Mouse (Mus musculus): ENCODE measurements at regions not wholly inside any gene's neighbourhood (a gene's known extent, or its start where the extent isn't known, plus 50 kb on each side); places are given as distances from the start of the nearest gene placed in this dataset.

DNA sequence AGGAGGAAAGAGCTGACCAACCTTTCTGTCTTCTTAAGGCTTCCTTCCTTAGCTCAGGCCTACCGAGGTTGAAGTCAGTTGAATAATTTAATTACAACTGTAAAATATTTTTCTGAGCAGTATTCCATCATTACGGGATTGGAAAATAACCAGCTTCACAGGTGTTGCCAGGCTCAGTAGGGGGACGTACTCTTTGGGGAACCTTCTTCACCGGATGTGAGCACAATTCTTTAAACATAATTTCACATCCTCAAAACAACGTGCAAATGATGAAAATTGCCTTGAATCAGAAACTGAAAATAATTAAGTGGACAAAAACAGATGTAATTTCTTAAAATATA is 515.9 kb downstream of the Tns3 start:
- intact Hi-C loops (cut with DNase I) = no loop called here
- DNase-seq = no peak

DNA sequence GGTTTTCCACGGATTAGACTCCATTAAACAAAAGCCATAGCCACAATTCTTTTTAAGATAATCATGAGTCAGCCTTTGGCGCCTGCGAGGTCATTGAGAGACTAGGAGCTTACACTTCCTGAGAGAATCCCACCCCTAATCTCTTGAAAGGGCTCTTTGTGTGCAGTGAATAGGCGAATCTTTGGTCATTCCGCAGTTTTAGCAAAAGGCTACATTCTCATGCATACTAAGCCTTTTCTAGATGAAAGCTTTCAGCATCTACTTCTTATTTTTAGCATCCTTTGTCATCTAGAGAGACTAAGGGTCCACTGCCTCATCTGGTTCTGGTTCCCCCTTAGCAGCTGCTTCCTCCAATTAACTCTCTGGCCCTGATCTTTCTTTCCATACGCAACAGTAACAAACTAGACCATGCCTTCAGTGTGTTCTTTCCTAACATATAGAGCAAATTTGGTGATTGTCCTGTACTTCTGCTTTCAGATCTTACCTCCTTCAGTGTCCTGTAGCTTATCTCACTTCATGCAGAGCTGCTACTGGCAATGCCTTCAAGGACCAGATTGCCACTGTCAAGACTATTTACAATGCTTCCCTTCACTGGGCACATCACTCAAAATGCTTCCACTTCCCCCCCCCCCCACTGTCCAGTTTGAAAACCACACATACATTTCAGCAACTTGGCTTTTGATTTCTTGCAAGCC is 516.4 kb downstream of the Tns3 start:
- intact Hi-C loops (cut with DNase I) = no loop called here
- DNase-seq = no peak

DNA sequence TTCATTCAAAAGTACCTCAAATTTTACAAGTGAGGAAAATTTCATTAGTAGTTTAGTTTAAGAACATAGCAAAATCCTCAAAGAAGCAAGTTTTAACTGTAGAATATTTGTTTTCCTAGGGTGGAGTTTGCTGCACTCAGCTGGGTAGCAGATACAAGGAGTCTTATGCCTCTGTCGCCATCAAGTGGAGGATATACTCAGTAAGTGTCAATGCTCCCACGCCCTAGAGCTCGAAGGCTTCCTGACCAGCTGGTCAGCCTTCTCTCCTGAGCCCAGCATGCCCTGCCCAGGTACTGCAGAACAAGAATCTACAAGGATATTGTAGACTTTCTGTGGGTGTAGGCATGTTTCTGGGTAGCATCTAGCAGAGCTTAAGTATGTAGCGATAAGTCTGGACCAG is 527.0 kb downstream of the Tns3 start:
- intact Hi-C loops (cut with DNase I) = no loop called here
- DNase-seq = peak; percentile 11

DNA sequence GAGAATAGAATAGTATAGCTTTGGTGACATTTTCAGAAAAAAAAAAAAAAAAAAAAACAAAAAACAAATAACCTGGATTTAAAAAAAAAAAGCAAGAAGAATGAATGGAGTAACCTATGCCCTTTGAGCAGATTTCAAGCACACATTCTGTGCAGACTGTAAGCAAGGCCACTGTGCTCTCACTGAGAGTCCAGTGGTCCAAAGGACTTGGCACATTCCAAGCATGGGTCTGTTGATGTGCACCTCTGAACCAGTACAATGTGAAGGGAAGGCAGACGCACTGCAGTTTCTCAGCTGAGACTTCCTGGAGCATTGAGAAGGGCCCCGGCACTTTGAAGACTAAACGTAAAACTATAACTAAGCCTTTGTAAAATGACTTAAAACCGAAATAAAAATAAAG is 527.7 kb downstream of the Tns3 start:
- intact Hi-C loops (cut with DNase I) = no loop called here
- DNase-seq = no peak

DNA sequence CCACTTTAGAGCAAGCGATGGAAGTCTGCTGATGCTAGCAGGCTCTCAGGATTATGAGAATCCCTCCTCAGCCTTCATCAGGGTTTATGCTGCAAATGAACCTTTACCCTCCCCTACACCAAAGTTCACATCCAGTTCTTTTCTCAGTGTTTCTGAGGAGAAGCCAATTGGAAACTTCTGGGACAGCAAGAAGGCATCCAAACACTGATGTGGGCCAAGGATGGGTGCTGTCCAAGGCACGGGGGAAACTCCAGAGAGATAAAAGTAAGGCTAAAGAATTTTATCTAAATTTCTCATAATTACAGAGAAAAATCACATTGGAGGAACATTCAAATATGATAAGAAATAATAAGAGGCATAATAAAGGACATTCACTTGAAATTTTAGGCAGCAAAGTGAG is 555.0 kb downstream of the Tns3 start:
- DNase-seq = no peak
- intact Hi-C loops (cut with DNase I) = no loop called here

DNA sequence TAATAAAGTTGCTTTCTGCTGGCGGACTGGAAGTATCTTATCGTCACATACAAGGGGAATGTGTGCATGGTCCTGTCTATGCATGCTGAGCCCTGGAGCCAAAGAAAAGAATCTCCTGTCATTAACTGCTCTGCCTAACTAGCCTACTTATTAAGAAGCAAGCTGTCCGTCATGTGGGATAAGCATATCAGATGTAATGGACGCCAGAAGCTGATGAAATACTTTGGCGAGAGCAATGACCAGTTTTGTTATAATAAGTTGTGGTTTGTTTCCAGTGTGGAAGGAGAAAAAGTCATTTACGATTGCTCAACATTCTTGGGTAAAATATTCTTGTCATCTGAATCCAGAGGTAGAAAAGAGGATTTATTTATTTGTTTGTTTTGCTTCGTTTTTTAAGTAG is 563.2 kb downstream of the Tns3 start:
- intact Hi-C loops (cut with DNase I) = no loop called here
- DNase-seq = no peak

DNA sequence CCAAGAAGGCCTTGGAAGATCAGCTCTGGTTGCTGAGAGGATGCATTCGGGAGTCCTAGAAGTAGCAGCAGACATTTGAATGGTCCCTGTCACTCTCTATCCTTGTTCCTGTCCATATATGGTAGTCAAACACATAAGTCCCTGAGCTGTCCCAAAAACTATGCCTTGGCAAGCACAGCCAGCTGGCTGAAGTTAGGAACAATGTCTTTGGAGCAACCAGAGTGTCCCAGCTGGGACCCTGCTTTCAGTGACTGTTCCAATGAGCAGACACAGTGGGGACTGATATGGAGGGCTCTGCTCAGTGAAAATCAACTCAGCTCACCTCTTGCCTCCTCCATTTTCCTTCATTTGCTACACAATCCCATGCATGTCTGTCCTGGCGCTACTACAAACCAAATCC is 580.0 kb downstream of the Tns3 start:
- DNase-seq = no peak
- intact Hi-C loops (cut with DNase I) = no loop called here

DNA sequence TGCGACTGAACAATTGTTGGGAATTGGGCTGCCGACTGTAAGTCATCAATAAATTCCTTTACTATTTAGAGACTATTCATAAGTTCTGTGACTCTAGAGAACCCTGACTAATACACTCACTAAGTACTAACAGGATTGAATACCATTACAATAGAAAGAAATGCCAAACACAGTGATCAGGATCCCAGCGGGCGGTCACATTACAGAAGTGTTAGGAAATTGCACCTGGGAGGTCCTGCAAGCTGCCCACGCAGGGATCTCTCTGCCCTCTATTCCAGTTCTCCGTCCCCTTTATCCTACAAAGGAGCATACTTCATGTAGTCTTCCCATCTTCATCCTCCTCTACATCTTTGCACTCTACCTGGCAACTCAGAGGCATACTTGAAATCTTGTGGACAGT is 581.5 kb downstream of the Tns3 start:
- DNase-seq = no peak
- intact Hi-C loops (cut with DNase I) = no loop called here

DNA sequence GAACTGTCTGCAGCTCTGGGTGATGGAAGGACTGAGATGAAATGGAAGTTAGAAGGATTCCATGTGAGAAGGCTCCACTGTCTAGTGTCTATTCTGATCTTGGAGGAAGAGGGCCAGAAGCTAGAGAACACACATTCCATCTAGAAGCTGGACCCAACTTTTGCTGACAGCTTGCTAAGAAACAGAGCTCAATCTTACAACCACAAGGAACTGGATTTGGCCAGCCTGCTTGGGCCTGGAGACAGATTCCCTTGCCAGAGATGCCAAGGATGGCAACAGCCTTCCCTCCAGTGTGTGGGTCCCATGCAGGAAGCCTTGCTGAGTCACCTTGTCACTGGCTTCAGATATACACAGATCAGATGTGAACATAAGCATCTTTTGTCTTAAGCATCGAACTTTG is 591.0 kb downstream of the Tns3 start:
- DNase-seq = no peak
- intact Hi-C loops (cut with DNase I) = no loop called here

DNA sequence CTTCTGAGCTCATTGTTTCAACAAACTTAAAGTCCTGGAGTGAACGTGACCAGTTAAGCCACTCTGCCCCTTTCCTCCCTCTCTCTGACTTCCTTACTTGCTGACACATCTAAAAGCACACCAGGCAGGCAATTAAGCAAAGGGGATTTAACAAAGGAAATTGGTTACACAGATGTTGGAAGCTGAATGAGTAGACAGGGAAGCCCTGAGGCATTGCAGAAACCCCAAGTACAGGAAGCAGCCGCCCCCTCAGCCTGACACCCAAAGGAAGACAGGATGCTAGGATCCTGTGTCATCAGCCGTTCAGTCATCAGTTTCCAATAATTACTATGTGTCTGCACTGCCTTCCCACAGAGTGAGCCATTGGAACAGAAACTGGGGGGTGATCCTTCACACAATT is 595.5 kb downstream of the Tns3 start:
- intact Hi-C loops (cut with DNase I) = no loop called here
- no peak for DNase-seq

DNA sequence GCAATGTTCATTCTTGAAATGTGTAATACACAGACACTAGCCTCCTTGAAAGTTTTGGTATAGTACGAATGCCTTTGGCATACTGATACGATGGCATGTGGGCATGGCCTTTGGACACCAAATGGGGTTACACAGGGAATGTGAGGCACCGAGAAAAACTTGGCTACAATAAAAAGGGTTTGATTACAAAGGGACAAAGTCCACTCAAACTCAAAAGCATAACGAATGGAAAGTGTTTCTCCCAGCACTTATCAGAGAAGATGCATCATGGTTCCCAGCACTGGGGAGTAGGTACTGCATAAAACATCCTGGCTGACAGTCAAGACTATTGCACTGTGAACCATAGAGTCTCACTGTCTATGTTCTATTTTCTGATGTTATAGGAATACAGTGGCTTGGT is 597.0 kb downstream of the Tns3 start:
- DNase-seq = no peak
- intact Hi-C loops (cut with DNase I) = no loop called here

DNA sequence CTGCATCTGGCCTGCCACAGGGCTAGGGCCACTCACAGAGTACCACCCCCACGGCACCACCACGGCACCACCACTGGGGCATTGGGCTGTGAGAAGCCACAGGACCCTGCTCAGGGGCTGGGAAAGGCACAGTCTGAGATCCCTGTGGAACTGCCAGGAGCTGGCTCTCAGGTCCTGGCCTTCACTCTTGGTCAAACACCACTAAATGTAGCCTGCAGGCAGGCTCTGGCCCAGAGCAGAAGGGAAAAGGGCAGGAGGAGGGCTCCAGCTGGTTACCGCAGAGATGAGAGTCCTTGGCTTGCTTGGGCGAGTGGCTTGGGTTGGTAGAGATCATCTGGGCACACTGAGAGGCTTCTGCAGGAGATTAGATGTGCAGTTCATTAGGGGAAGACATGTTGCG is 598.5 kb downstream of the Tns3 start:
- intact Hi-C loops (cut with DNase I) = no loop called here
- DNase-seq = peak; percentile 52

DNA sequence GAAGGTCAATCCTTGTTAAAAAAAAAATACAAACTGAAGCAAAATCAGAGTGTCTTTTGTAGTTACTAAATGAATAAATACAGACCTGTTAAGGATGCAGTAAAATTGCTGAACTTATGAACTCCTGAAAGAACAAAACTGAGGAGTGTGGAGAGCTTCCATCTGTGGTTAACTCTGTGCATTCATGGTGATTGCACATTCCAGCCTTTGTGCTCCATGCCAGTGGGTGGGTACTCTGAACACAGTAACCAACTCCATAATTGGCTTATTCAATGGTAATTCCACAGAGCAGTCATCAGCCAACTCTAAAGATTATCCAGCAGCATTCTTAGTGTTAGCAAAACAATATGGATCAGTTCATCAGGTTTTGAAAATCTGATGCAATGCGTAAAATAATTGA is 599.2 kb downstream of the Tns3 start:
- intact Hi-C loops (cut with DNase I) = no loop called here
- peak; percentile 31 for DNase-seq

DNA sequence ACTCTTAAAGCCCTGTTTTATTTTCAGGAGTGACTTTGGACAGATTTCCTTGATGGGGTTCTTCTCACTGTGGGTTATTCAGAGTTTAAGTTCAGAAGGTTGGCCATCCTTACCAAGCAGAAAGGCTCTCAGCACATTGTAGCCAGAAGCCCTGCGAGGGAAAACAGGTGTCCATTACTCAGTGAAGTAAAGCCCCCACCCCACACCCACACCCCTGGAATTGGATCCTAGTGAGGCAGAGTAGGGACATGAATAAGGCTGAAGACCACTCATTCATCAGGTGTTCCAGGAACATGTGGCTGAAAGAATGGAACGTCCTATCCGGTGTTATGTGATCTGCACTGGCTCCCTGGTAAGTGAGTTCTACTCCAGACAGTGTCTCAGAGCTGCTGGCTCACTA is 602.3 kb downstream of the Tns3 start:
- no peak for DNase-seq
- intact Hi-C loops (cut with DNase I) = no loop called here

DNA sequence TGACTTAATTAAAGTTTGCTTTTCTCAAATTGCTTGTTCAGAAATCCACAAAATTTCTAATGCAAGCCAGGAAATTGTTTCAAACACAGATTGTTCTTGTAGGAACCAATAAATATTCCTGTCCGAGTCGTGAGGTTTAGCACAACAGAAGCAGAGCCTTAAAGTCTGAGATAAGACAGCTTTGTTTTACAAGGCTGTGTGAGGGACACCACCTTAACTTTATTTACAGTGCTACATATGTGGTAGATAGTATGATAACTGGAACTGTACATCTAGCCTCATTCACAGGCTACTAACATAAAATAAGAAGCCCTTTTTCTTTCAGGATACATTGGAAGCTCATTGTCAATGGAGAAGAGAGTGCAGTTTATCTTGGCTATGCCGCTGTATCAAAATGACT is 602.8 kb downstream of the Tns3 start:
- intact Hi-C loops (cut with DNase I) = no loop called here
- DNase-seq = no peak

DNA sequence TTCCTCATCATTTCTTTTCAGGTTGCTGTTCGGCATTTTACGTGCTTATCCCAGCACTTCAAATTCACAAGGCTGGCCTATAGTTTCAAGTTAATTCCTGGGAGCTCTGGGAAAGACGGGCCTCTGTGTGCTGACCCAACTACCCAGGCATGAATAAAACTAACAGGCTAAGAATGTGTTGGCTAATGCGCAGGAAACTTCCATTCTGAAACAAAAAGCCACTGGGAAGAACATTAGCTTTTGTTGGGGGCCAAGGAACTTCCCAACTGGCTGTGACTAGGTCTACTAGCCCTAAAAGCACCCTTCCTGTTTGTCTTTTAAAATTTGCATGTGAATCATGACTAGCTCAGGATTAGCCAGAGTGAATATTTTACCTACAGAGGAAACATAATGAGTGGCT is 612.8 kb downstream of the Tns3 start:
- no peak for DNase-seq
- intact Hi-C loops (cut with DNase I) = no loop called here

DNA sequence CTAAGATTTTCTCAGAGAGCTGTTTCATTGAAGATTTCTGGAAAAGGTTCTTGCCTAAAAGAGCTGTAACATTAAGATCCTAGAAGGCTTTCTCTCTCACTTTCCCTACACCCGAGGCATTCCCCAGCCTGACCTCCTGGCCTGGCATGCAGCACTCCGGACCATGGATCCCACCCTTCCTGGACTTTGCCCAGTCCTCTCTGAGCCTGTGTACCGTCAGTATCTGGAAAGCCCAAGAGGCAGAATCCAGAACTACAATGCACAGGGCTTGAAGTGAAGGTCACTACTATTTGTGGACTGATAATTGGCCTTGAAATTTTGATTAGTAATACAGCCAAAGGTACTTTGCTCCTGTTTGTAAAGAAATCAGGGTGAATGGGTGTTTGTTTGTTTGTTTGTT is 619.2 kb downstream of the Tns3 start:
- DNase-seq = no peak
- intact Hi-C loops (cut with DNase I) = no loop called here

DNA sequence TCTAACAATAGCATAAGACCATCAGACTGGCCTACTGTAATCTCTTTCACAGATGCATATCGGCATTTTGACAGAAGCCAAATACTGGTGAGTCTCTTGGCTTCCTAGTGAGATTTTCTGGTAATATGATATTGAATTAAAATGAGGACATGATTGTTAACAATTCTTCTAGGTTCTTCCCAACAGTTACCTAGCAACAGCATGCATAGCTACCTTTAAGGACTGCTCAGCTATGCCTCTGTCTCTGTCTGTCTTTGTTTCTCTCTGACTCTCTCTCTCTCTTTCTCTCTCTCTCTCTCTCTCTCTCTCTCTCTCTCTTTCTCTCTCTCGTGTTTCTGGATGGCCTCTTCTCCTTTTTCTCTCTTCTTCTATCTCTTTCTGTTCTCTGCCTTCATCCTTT is 634.2 kb downstream of the Tns3 start:
- intact Hi-C loops (cut with DNase I) = no loop called here
- DNase-seq = no peak

DNA sequence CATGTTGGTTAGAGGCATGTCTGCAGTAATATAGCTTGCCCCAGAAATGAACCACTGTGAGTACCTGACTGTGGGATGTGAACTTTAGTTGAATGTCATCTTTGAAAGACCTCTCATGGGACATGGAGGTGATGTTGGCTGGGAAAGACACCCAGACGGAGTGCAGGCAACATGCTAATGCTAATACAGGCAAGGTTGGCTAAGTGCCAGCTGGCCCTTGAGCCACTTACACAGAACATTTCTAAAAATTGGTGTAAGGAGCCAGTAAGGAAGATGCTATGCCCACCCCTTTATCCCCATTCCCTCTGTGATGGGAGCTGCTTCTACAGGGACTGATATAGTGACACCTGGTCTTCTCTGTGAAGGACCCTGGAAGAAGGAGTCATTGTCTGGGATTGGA is 656.5 kb downstream of the Tns3 start:
- peak; percentile 59 for DNase-seq
- intact Hi-C loops (cut with DNase I) = no loop called here

DNA sequence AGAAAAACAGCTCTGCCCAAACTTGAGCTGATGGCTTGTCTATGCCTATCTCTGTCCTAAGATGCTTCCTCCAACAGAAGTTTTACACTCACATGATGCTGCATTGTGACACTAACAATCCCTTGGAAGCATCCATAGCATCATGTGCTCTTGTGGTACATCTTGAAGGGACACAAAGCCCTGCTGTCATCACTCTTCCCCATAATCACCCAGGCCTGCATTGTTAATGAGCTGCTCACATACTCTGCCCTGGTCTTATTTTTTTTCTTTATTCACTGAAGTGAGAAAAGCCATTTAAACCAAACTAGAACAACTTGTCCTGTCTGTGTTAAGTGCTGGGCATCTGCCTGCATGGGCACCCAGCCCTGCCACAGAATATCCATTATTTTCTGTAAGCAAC is 683.3 kb downstream of the Tns3 start:
- intact Hi-C loops (cut with DNase I) = no loop called here

DNA sequence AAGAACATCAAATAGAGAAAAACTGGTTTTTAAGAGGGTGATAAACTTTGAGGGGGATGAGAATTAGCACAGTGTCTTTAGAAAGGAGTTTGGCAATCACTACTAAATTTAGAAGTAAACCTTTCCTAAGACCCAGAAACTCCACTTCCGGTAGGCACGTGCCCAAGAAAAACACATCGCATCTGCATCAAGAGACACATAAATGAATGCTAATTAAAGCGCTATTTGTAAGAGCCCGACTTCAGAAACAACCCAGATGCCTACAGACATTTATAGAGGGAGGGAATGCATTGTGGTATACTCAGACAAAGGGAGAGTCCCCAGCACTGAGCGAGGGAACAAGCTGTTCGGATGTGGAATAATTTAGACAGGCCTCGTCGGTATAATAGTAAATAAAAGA is 688.5 kb downstream of the Tns3 start:
- intact Hi-C loops (cut with DNase I) = no loop called here
- DNase-seq = no peak

More for the DNA sequence above, 683.3 kb downstream of the Tns3 start:
- DNase-seq = no peak

DNA sequence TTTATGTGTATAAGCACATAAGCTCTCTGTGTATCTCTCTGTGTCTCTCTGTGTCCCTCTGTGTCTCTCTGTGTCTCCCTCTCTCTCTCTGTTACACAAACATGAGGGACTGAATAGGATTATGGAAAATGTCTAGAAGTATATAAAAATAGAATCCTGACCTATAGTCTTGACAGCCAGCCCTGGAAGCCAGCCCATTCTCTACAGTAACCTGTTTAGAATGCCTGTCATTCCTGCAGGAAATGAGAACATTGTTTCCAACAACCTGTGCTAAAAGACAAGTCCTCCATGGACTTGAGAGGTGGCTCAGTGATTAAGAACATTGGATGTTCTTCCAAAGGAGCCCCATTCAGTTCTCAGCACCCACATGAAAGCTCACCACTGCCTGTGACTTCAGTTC is 714.4 kb downstream of the Tns3 start:
- DNase-seq = peak; percentile 9
- intact Hi-C loops (cut with DNase I) = no loop called here

DNA sequence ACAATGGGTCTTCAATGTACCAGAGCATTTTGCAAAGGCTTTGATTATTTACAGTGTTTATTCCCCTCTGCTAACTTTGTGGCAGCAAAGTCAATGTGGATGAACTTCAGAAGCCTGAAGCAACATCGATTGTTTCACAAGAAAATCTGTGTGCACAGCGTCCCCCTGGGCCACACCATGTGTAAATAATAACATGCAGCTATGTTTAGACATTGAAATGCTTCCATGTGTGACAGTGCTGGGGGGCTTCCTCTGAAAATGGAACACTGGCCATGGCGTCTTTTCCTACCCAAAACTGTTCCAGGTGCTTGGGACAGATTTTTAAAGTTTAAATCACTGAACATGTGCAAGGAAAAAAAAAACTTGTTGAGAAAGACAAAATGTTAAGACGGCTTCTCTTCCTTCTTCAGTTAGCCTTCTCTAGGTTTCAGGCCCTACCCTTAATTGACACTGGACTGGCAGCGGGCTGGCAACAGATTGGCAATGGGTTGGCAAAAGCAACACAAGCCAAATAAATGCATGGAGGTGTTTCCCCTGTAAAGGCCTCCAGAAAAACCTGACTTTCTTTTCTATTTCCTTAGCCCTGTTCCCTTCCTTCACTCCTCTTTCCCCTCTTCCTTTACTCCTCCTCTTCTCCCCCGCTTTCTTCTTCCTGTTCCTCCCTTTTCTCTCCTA is 715.0 kb downstream of the Tns3 start:
- DNase-seq = peak; percentile 26
- intact Hi-C loops (cut with DNase I) = no loop called here
